ENCODE assay signal across 9 mouse cellular contexts in the genomic region with DNA sequence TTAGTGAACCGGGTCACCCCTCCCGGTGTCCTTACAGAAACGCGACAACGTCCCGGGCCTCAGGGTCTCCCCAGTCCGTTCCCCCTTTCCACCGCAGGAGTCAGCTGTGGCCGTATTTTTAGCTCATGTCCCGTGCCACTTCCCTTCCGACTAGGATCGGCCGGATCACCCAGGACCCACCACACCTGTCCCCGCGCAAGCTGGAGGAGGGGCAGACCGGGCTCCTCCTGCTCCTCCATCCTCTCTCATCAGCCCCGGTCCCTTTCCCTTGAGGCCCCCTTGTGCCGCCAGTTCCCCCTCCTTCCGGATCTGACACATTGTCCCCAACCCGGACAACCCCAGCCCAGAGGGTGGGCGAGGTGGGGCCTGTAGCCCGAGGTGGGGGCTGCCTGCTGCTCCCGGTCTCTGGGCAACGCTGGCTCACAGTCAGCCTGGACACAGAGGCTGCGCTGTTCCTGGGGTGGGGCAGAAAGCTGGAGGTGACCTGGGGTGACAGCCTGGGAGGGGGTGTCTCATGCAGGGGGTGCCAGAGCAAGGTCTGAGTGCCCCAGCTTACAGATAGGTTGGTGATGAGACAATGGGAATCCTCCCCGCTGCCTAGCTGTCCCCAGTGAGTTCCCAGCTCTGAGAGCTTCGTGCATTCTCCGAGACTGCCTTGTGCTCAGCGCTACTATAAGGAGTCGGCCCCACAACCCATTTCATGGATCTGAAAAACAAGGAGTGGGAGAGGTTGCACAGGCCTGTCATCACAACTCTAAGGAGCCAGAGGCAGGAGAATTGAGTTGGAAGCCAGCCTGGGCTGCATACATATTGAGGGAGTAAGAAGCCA. TPM values are rescaled to one million over a fixed set of nuclear protein-coding genes. Genes with fewer than 3 reads are reported as not detected.
A peak's percentile ranks its signal among the peaks of the same experiment; 100 is the strongest.
DNase-seq lines count a peak whose midpoint lies in the region; ATAC-seq lines count a peak whose summit lies in the region.
"Had no signal": no experiment of that assay in that cellular context is flagged by ENCODE, and none has a peak within 500 bp of the region (broad histone marks: within the 10 kb centered on the region; RNA-seq: fewer than 3 reads in every experiment).

No protein-coding gene starts in this region.

- H3K36me3 ChIP-seq in kidney, embryonic 14.5 days (ENCODE audit: control insufficient read depth, insufficient read depth, low read length), result no peaks in the 10 kb centered on the region
- no peaks in the 10 kb centered on the region for H3K36me3 ChIP-seq in embryonic facial prominence, embryonic 11.5 days (replicated peaks; ENCODE audit: control insufficient read depth, insufficient read depth, low read depth, low read length)
- H3K36me3 ChIP-seq in hindbrain, embryonic 14.5 days (replicated peaks; ENCODE audit: control insufficient read depth, insufficient read depth), result no peaks in the 10 kb centered on the region
- no peaks in the 10 kb centered on the region for H3K36me3 ChIP-seq in midbrain, embryonic 15.5 days (replicated peaks)

- no peaks in the 10 kb centered on the region for H3K9me3 ChIP-seq in kidney, embryonic 14.5 days (ENCODE audit: control insufficient read depth, low read length)
- H3K9me3 ChIP-seq in embryonic facial prominence, embryonic 11.5 days (replicated peaks; ENCODE audit: control insufficient read depth, low read length), result no peaks in the 10 kb centered on the region
- H3K9me3 ChIP-seq in hindbrain, embryonic 14.5 days (ENCODE audit: control insufficient read depth, low read length), result no peaks in the 10 kb centered on the region
- H3K9me3 ChIP-seq in midbrain, embryonic 15.5 days, result no peaks in the 10 kb centered on the region

- DNase-seq in kidney, postnatal 14 days, result no peak
- DNase-seq in embryonic facial prominence, embryonic 11.5 days (ENCODE audit: low spot score), result no peak
- no peak for DNase-seq in hindbrain, embryonic 14.5 days (ENCODE audit: low spot score)
- no peak for DNase-seq in Muller cell, postnatal 12 days (ENCODE audit: inconsistent ontology term)
- no peak for DNase-seq in layer of hippocampus, adult 8-10 months (ENCODE audit: low spot score in 2 of 2)
- DNase-seq in heart, postnatal 4 days, result no peak
- DNase-seq: kidney, postnatal 10 days had no signal

- peaks cover 62% of the 10 kb centered on the region for H3K27me3 ChIP-seq in kidney, embryonic 14.5 days (ENCODE audit: control insufficient read depth, insufficient read depth, low read length)
- H3K27me3 ChIP-seq in embryonic facial prominence, embryonic 11.5 days (ENCODE audit: control insufficient read depth, insufficient read depth, low read length), result peaks cover 26% of the 10 kb centered on the region
- peaks cover 22% of the 10 kb centered on the region; the same call in 1 of the 2 replicates for H3K27me3 ChIP-seq in hindbrain, embryonic 14.5 days (ENCODE audit: control insufficient read depth, insufficient read depth, low read length)
- H3K27me3 ChIP-seq in midbrain, embryonic 15.5 days (replicated peaks), result peaks cover 7% of the 10 kb centered on the region

- peaks cover 5% of the 10 kb centered on the region; the same call in 1 of the 2 replicates for H3K4me1 ChIP-seq in kidney, embryonic 14.5 days (ENCODE audit: control insufficient read depth, insufficient read depth, low read length)
- H3K4me1 ChIP-seq in embryonic facial prominence, embryonic 11.5 days (ENCODE audit: control insufficient read depth, insufficient read depth, low read length), result peaks cover 3% of the 10 kb centered on the region; the same call in 1 of the 2 replicates
- peaks cover 10% of the 10 kb centered on the region; the same call in 1 of the 2 replicates for H3K4me1 ChIP-seq in hindbrain, embryonic 14.5 days (replicated peaks; ENCODE audit: control insufficient read depth, insufficient read depth, low read length)
- H3K4me1 ChIP-seq in midbrain, embryonic 15.5 days, result peaks cover 20% of the 10 kb centered on the region

- 1% methylated on average over 29 of the region's 30 CpGs for WGBS in kidney, embryonic 14.5 days
- 1% methylated on average over 29 of the region's 30 CpGs for WGBS in embryonic facial prominence, embryonic 11.5 days
- WGBS in hindbrain, embryonic 14.5 days, result 2% methylated on average over 30 of the region's 30 CpGs
- 2% methylated on average over 30 of the region's 30 CpGs for WGBS in midbrain, embryonic 15.5 days

- H3K4me3 ChIP-seq in kidney, embryonic 14.5 days (ENCODE audit: low read length), result peak overlapping the region; percentile 19; the same call in 1 of the 2 replicates
- H3K4me3 ChIP-seq in embryonic facial prominence, embryonic 11.5 days (ENCODE audit: low read depth, low read length), result no peak overlapping the region
- peak overlapping the region; percentile 34 for H3K4me3 ChIP-seq in hindbrain, embryonic 14.5 days (replicated peaks; ENCODE audit: low read length)
- peak overlapping the region; percentile 39 for H3K4me3 ChIP-seq in midbrain, embryonic 15.5 days

- peak; percentile 24; the same call in 1 of the 2 replicates for ATAC-seq in kidney, embryonic 14.5 days (ENCODE audit: low FRiP score, low TSS enrichment)
- ATAC-seq in embryonic facial prominence, embryonic 11.5 days (replicated peaks; ENCODE audit: insufficient number of reproducible peaks, low FRiP score, low TSS enrichment, low read depth), result 0 out of 2 replicates have a peak, but pooled peaks have one; percentile 16
- peak; percentile 60 for ATAC-seq in hindbrain, embryonic 14.5 days (ENCODE audit: low FRiP score)
- peak; percentile 41 for ATAC-seq in midbrain, embryonic 15.5 days (replicated peaks)

- no peak overlapping the region for H3K27ac ChIP-seq in kidney, embryonic 14.5 days (ENCODE audit: low read depth, low read length)
- H3K27ac ChIP-seq in embryonic facial prominence, embryonic 11.5 days (replicated peaks; ENCODE audit: low read depth, low read length), result no peak overlapping the region
- H3K27ac ChIP-seq in hindbrain, embryonic 14.5 days, result no peak overlapping the region
- H3K27ac ChIP-seq in midbrain, embryonic 15.5 days, result no peak overlapping the region

- H3K4me2 ChIP-seq in kidney, embryonic 14.5 days (replicated peaks; ENCODE audit: low read depth, low read length), result peak overlapping the region; percentile 26
- peak overlapping the region; percentile 32 for H3K4me2 ChIP-seq in embryonic facial prominence, embryonic 11.5 days (ENCODE audit: low read depth, low read length)
- peak overlapping the region; percentile 85 for H3K4me2 ChIP-seq in hindbrain, embryonic 14.5 days (replicated peaks)
- peak overlapping the region; percentile 90 for H3K4me2 ChIP-seq in midbrain, embryonic 15.5 days

- no peak overlapping the region for H3K9ac ChIP-seq in kidney, embryonic 14.5 days (ENCODE audit: low read depth, low read length)
- H3K9ac ChIP-seq in embryonic facial prominence, embryonic 11.5 days (replicated peaks; ENCODE audit: low read length), result peak overlapping the region; percentile 25; the same call in 1 of the 2 replicates
- H3K9ac ChIP-seq in hindbrain, embryonic 14.5 days, result peak overlapping the region; percentile 71
- peak overlapping the region; percentile 59 for H3K9ac ChIP-seq in midbrain, embryonic 15.5 days

RNA-seq across cellular contexts. Expression of gene Sema6b, which starts 8.9 kb away (rescaled TPM):
- 1.4 TPM in 2 replicates for polyA plus RNA-seq in kidney, embryonic 14.5 days (2014; fragmentation: Nextera tagmentation; extraction: Ambion mirVana)
- 1.1 and 1.6 TPM in 2 replicates for polyA plus RNA-seq in embryonic facial prominence, embryonic 11.5 days (2014; fragmentation: Nextera tagmentation; extraction: Ambion mirVana)
- polyA plus RNA-seq in hindbrain, embryonic 14.5 days (2014; fragmentation: Nextera tagmentation; extraction: Ambion mirVana), result 18.3 and 20.5 TPM in 2 replicates
- polyA plus RNA-seq in midbrain, embryonic 15.5 days (2015; fragmentation: Nextera tagmentation; extraction: Ambion mirVana), result 19.0 and 21.4 TPM in 2 replicates
- total RNA-seq in layer of hippocampus, adult 8-10 months (2022), result 100 to 1,000 TPM; 116 to 118 (median 117) TPM
- total RNA-seq in heart, postnatal 4 days (2021), result 1 to 10 TPM; 6.3 to 7.2 TPM

RNA-seq across cellular contexts. Expression of gene Tnfaip8l1, which starts 13.3 kb away (rescaled TPM):
- polyA plus RNA-seq in kidney, embryonic 14.5 days (2014; fragmentation: Nextera tagmentation; extraction: Ambion mirVana), result 11.4 and 11.8 TPM in 2 replicates
- 12.1 and 12.7 TPM in 2 replicates for polyA plus RNA-seq in embryonic facial prominence, embryonic 11.5 days (2014; fragmentation: Nextera tagmentation; extraction: Ambion mirVana)
- polyA plus RNA-seq in hindbrain, embryonic 14.5 days (2014; fragmentation: Nextera tagmentation; extraction: Ambion mirVana), result 8.4 and 9.9 TPM in 2 replicates
- 11.1 and 12.7 TPM in 2 replicates for polyA plus RNA-seq in midbrain, embryonic 15.5 days (2015; fragmentation: Nextera tagmentation; extraction: Ambion mirVana)
- 1 to 10 TPM; 5.3 to 6.4 (median 5.9) TPM for total RNA-seq in layer of hippocampus, adult 8-10 months (2022)
- 1 to 10 TPM; 5.9 to 6.0 TPM for total RNA-seq in heart, postnatal 4 days (2021)

RNA-seq across cellular contexts. Expression of gene Lrg1, which starts 27.2 kb away (rescaled TPM):
- not detected in 2 replicates for polyA plus RNA-seq in kidney, embryonic 14.5 days (2014; fragmentation: Nextera tagmentation; extraction: Ambion mirVana)
- not detected in 2 replicates for polyA plus RNA-seq in embryonic facial prominence, embryonic 11.5 days (2014; fragmentation: Nextera tagmentation; extraction: Ambion mirVana)
- polyA plus RNA-seq in hindbrain, embryonic 14.5 days (2014; fragmentation: Nextera tagmentation; extraction: Ambion mirVana), result 0.19 and 0.20 TPM in 2 replicates
- polyA plus RNA-seq in midbrain, embryonic 15.5 days (2015; fragmentation: Nextera tagmentation; extraction: Ambion mirVana), result 0.12 and 0.28 TPM in 2 replicates
- 1 to 10 TPM in 1 of 4 experiments, under 1 TPM in 3; 0.55 to 1.1 (median 0.74) TPM for total RNA-seq in layer of hippocampus, adult 8-10 months (2022)
- 1 to 10 TPM; 5.2 TPM for total RNA-seq in heart, postnatal 4 days (2021)

RNA-seq across cellular contexts. Expression of gene Plin5, which starts 31.6 kb away (rescaled TPM):
- polyA plus RNA-seq in kidney, embryonic 14.5 days (2014; fragmentation: Nextera tagmentation; extraction: Ambion mirVana), result 1.1 and 1.3 TPM in 2 replicates
- 0.10 and 0.31 TPM in 2 replicates for polyA plus RNA-seq in embryonic facial prominence, embryonic 11.5 days (2014; fragmentation: Nextera tagmentation; extraction: Ambion mirVana)
- polyA plus RNA-seq in hindbrain, embryonic 14.5 days (2014; fragmentation: Nextera tagmentation; extraction: Ambion mirVana), result 1.9 and 2.1 TPM in 2 replicates
- polyA plus RNA-seq in midbrain, embryonic 15.5 days (2015; fragmentation: Nextera tagmentation; extraction: Ambion mirVana), result 1.9 and 2.1 TPM in 2 replicates
- total RNA-seq in layer of hippocampus, adult 8-10 months (2022), result under 1 TPM; 0.53 to 0.80 (median 0.66) TPM
- total RNA-seq in heart, postnatal 4 days (2021), result 10 to 100 TPM; 61.6 to 67.6 TPM

RNA-seq across cellular contexts. Expression of gene Mydgf, which starts 34.7 kb away (rescaled TPM):
- polyA plus RNA-seq in kidney, embryonic 14.5 days (2014; fragmentation: Nextera tagmentation; extraction: Ambion mirVana), result 80.5 and 89.2 TPM in 2 replicates
- polyA plus RNA-seq in embryonic facial prominence, embryonic 11.5 days (2014; fragmentation: Nextera tagmentation; extraction: Ambion mirVana), result 48.5 and 60.5 TPM in 2 replicates
- 67.8 and 70.8 TPM in 2 replicates for polyA plus RNA-seq in hindbrain, embryonic 14.5 days (2014; fragmentation: Nextera tagmentation; extraction: Ambion mirVana)
- 74.9 and 76.4 TPM in 2 replicates for polyA plus RNA-seq in midbrain, embryonic 15.5 days (2015; fragmentation: Nextera tagmentation; extraction: Ambion mirVana)
- 10 to 100 TPM; 34.7 to 42.6 (median 40.1) TPM for total RNA-seq in layer of hippocampus, adult 8-10 months (2022)
- 10 to 100 TPM; 43.4 to 48.8 TPM for total RNA-seq in heart, postnatal 4 days (2021)

Comparison
In these comparisons a context has a peak if more than half of its experiments do, and no peak if none do; other contexts are left out.
1. H3K4me2 ChIP-seq: peak in every context shown above with its lines; median percentile 90 in midbrain, embryonic 15.5 days; 85 in hindbrain, embryonic 14.5 days; 32 in embryonic facial prominence, embryonic 11.5 days; 26 in kidney, embryonic 14.5 days.